Mouse (Mus musculus): ENCODE results near the gene Pex5l. TPM values are rescaled to one million over a fixed set of nuclear protein-coding genes. Genes with fewer than 3 reads are reported as not detected.

Pex5l gene
- polyA plus RNA-seq, 1 experiment from 2014 or later = 0.45 TPM

DNA sequence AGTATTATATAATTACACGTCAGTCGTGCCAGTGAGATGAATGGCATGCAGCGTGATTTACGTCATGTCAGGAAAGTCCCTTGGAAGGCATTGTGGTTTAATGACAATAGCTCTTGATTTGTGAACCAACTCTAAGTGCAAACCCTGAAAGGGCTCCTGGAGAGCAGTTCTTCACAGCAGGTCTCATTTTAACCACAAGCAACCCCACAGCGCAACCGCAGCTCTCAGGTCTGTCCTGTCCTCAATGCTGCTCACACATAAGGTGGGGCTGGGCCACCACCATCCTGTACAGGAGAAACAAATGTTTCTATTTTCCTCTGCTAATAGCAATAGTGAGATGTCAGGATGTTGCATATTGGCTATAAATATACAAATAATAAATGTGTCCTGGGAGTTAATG, 163.8 kb downstream of the Pex5l start:
- Histone ChIP-seq H3K9ac (no peak overlapping the region), H3K4me3 (replicated peaks) (no peak overlapping the region), H3K27ac (no peak overlapping the region), H3K4me1 (no peaks in the 10 kb centered on the region), H3K4me2 (no peak overlapping the region), H3K9me3 (replicated peaks) (no peaks in the 10 kb centered on the region), H3K27me3 (no peaks in the 10 kb centered on the region), H3K36me3 (no peaks in the 10 kb centered on the region)
- 69% methylated on average over 6 of the region's 6 CpGs for WGBS
- ATAC-seq (replicated peaks; ENCODE audit: low FRiP score) = no peak

DNA sequence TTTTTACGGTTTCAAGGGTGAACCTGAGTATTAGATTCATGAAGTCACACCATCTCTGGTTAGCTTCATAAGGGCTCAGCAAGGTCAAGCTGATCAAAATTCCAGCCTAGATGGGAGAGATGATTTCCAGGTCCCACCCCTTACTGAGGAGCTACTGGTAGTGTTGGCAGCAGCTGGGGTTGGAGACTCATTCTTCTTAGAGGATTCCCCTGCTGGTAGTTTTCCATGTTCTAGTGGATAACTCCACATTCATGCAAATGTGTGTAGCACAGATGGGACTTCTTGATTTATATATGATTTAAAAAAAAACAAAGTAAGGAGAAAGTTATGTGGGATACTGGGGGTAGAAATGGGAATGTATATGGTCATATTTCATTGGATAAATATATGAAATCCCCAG, 172.8 kb downstream of the Pex5l start:
- Histone ChIP-seq H3K27ac (no peak overlapping the region), H3K4me1 (no peaks in the 10 kb centered on the region), H3K36me3 (no peaks in the 10 kb centered on the region), H3K27me3 (no peaks in the 10 kb centered on the region), H3K4me2 (no peak overlapping the region), H3K4me3 (replicated peaks) (no peak overlapping the region), H3K9me3 (replicated peaks) (0 out of 2 replicates have a peak, but pooled peaks cover 4% of the 10 kb centered on the region), H3K9ac (no peak overlapping the region)
- ATAC-seq (replicated peaks; ENCODE audit: low FRiP score) = no peak
- 93% methylated on average over 1 of the region's 1 CpGs for WGBS

DNA sequence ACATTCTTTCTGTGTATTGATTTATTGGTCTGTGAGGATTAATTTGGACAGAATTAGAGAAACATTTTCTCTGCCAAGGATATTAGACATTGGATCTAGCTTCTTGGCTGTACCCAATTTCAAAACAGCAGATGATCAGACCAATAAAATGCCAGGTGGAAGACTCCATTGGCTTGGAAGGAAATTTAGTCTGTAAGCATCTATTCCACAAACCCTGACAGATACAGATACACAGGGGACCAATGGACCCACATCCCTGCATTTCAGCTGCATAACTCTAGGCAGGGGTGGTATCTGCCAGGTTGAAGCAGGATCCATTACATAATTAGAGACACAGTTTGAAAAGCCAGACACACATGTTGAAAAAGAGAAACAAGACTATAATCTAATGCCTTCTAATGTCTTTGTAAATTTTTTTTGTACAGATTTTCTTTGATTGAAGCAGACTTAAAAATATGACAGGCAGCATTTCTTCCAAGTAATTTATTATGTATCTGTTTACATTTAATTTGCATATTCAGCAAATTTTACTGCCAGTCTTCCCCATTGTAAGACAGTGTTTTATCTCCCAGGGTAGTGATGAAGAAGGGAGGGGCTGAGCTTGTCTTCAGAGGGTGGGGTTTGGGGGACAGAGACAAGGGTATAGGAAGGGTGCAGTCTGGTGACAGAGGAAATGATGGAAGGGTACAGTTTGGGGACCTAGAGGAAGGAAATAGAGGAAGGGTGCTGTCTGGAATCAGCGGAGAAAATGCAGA, 174.2 kb downstream of the Pex5l start:
- no peaks in the 10 kb centered on the region for H3K27me3 ChIP-seq
- no peak overlapping the region for H3K9ac ChIP-seq
- ATAC-seq (replicated peaks; ENCODE audit: low FRiP score) = no peak
- no peaks in the 10 kb centered on the region for H3K4me1 ChIP-seq
- H3K27ac ChIP-seq = no peak overlapping the region
- H3K9me3 ChIP-seq (replicated peaks) = 0 out of 2 replicates have a peak, but pooled peaks cover 4% of the 10 kb centered on the region
- H3K4me2 ChIP-seq = no peak overlapping the region
- no peak overlapping the region for H3K4me3 ChIP-seq (replicated peaks)
- 81% methylated on average over 1 of the region's 1 CpGs for WGBS
- no peaks in the 10 kb centered on the region for H3K36me3 ChIP-seq

DNA sequence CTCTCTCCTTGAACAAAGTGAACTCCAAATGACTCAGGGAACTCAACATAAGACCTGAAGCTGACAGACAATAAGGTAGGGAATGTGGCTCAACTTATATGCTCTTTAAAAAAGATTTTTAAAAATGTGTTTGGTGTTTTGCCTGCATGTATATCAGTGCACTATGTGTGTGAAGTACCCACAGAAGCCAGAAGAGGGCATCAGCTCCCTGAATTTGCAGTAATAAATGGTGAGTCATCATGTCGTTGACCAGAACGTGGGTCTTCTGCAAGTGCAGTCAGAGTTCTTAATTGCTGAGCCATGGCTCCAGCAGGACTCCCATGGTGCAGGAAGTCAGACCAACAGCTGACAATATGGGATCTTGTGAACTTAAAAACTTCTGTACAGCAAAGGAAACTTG, 177.5 kb downstream of the Pex5l start:
- Histone ChIP-seq H3K4me3 (replicated peaks) (no peak overlapping the region), H3K9me3 (replicated peaks) (no peaks in the 10 kb centered on the region), H3K27me3 (no peaks in the 10 kb centered on the region), H3K9ac (no peak overlapping the region), H3K4me1 (no peaks in the 10 kb centered on the region), H3K4me2 (no peak overlapping the region), H3K36me3 (no peaks in the 10 kb centered on the region), H3K27ac (no peak overlapping the region)
- no peak for ATAC-seq (replicated peaks; ENCODE audit: low FRiP score)
- 1% methylated on average over 2 of the region's 2 CpGs for WGBS

- no peak overlapping the region for H3K9ac ChIP-seq
- H3K4me1 ChIP-seq = no peaks in the 10 kb centered on the region
- no peaks in the 10 kb centered on the region for H3K27me3 ChIP-seq
- no peaks in the 10 kb centered on the region for H3K36me3 ChIP-seq
- 67% methylated on average over 3 of the region's 3 CpGs for WGBS
- no peak overlapping the region for H3K27ac ChIP-seq
- no peak overlapping the region for H3K4me3 ChIP-seq (replicated peaks)
- H3K4me2 ChIP-seq = no peak overlapping the region
- no peaks in the 10 kb centered on the region for H3K9me3 ChIP-seq (replicated peaks)
- ATAC-seq (replicated peaks; ENCODE audit: low FRiP score) = no peak
These were observed 181.6 kb downstream of the Pex5l start for GRCm38 (mm10) chr3:32961494-32961893.

DNA sequence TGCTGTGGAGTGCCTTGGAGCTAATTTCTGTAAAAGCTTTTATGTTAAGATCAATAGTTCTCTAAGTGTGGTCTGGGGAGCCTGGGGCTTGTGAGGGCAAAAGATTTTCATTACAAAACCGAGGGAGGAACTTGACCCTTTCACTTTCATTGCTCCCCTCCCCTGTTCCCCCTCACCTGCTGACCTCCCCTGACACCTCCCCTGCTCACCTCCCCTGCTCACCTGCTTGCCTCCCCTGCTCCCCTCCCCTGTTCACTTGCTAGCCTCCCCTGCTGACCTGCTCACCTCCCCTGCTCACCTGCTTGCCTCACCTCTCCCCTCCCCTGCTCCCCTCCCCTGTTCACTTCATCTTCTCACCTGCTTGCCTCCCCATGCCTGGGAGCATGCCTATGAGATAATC, 191.7 kb downstream of the Pex5l start:
- Histone ChIP-seq H3K9ac (no peak overlapping the region), H3K9me3 (replicated peaks) (no peaks in the 10 kb centered on the region), H3K4me1 (no peaks in the 10 kb centered on the region), H3K27ac (no peak overlapping the region), H3K27me3 (no peaks in the 10 kb centered on the region), H3K36me3 (no peaks in the 10 kb centered on the region), H3K4me3 (replicated peaks) (no peak overlapping the region), H3K4me2 (no peak overlapping the region)
- WGBS = 0% methylated on average over 1 of the region's 1 CpGs
- no peak for ATAC-seq (replicated peaks; ENCODE audit: low FRiP score)

DNA sequence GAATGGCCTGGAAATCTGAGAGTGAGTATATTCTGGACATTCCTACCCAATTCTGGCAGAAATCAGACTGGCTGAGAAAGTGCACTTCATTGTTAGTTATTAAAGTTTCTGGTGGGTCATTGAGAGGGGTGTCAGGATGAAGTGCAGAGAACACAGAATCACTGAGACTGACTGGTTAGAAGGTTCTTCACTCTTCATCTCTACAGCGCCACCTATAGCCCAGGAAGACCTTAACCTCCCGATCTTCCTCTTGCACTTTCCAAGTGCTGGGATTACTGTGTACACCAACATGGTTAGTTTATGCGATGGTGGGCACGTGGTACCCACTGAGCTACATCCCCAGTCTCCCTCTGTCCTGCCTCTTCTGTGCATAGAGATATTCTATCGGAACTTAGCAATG, 195.6 kb downstream of the Pex5l start:
- H3K27me3 ChIP-seq = no peaks in the 10 kb centered on the region
- no peak overlapping the region for H3K4me2 ChIP-seq
- no peaks in the 10 kb centered on the region for H3K36me3 ChIP-seq
- no peak overlapping the region for H3K27ac ChIP-seq
- 87% methylated on average over 5 of the region's 5 CpGs for WGBS
- no peak for ATAC-seq (replicated peaks; ENCODE audit: low FRiP score)
- no peaks in the 10 kb centered on the region for H3K9me3 ChIP-seq (replicated peaks)
- no peaks in the 10 kb centered on the region for H3K4me1 ChIP-seq
- H3K4me3 ChIP-seq (replicated peaks) = no peak overlapping the region
- no peak overlapping the region for H3K9ac ChIP-seq

DNA sequence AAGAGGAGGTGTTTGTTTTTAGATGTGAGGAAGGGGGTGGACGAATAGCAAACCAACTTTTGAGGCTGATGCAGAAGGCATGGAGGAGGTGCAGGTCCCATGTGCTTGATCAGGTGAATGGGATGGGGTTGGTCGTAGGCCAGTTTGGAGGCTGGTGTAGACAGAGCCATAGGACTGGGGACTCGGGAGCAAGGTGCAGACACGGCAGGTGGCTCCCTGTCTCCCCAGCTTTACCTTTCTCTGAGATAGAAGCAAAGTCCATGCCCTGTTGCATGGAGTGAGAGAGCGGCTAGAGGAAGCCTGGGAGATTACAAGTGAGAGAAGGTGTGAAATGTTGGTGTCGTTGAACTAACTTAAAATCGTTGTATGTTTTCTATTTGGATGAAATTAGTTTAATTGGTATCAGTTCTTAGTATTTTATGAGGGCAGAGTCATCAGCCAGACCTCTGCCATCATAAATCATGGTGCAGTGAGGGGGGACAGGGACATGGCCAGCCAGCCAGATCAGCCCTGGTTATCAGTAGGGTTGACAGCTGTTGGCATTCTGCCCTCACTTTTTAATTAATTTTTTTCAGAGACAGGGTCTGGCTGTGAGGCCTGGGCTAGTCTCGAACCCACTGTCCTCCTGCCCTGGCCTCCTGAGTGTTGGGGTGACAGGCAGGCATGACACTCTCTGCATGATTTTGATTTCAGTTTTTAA, 203.1 kb downstream of the Pex5l start:
- H3K9ac ChIP-seq = no peak overlapping the region
- no peak overlapping the region for H3K4me2 ChIP-seq
- no peak overlapping the region for H3K27ac ChIP-seq
- 0 out of 2 replicates have a peak, but pooled peaks have one; percentile 54 for ATAC-seq (replicated peaks; ENCODE audit: low FRiP score)
- no peaks in the 10 kb centered on the region for H3K4me1 ChIP-seq
- H3K27me3 ChIP-seq = no peaks in the 10 kb centered on the region
- no peak overlapping the region for H3K4me3 ChIP-seq (replicated peaks)
- H3K9me3 ChIP-seq (replicated peaks) = no peaks in the 10 kb centered on the region
- WGBS = 59% methylated on average over 8 of the region's 8 CpGs
- H3K36me3 ChIP-seq = no peaks in the 10 kb centered on the region

DNA sequence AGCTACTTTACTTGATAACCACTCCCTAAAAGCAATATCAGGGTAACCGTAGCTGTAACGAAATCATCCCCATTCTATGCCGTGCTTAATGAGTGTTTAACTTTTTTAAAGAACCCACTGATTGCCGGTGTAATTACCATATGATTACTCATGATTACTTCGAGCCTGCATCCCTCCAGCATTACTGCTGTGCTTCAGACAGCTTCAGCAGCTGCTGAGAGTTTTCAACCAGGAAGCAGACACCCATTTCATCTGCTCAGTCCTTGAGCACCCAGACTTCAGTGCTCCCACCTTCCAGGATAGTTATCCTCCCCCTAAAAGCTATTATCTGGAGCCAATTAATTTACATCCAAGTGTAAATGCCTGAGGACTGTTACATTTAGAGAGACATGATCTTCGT, 218.9 kb downstream of the Pex5l start:
- Histone ChIP-seq H3K9ac (no peak overlapping the region), H3K9me3 (replicated peaks) (no peaks in the 10 kb centered on the region), H3K4me1 (no peaks in the 10 kb centered on the region), H3K36me3 (peaks cover 29% of the 10 kb centered on the region), H3K27me3 (no peaks in the 10 kb centered on the region), H3K27ac (no peak overlapping the region), H3K4me3 (replicated peaks) (no peak overlapping the region), H3K4me2 (no peak overlapping the region)
- ATAC-seq (replicated peaks; ENCODE audit: low FRiP score) = no peak
- WGBS = 82% methylated on average over 6 of the region's 6 CpGs

DNA sequence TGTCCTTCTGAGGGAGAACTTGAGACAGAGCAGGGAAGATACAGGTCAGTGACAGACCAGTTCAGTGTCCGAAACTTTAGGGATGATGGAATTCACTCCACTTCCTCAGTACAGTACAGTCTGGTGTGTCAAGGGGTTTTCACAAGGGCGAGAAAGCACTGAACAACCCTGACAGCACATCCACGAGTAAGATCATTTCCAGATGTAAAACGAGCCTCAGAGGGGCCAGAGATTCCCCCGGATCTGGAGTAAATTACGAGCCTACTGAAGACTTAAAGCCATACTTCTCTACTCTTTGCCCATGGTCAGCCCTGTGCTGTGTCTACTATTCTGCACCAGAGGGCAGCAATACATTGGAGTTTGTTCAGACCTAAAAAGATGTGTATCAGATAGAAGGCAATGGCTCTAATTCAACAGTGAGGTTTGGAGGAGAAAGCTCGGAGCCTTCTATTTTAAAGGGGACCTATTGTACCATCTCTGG, 232.9 kb downstream of the Pex5l start:
- 0 out of 2 replicates have a peak, but pooled peaks have one; percentile 58 for ATAC-seq (replicated peaks; ENCODE audit: low FRiP score)
- no peaks in the 10 kb centered on the region for H3K9me3 ChIP-seq (replicated peaks)
- H3K27me3 ChIP-seq = no peaks in the 10 kb centered on the region
- no peak overlapping the region for H3K4me2 ChIP-seq
- no peak overlapping the region for H3K9ac ChIP-seq
- H3K36me3 ChIP-seq = peaks cover 11% of the 10 kb centered on the region
- H3K4me3 ChIP-seq (replicated peaks) = no peak overlapping the region
- no peak overlapping the region for H3K27ac ChIP-seq
- 37% methylated on average over 7 of the region's 7 CpGs for WGBS
- H3K4me1 ChIP-seq = no peaks in the 10 kb centered on the region

GRCm38 (mm10) chr3:32908400-32908799, 234.6 kb downstream of the Pex5l start:
- no peak overlapping the region for H3K4me2 ChIP-seq
- H3K9ac ChIP-seq = no peak overlapping the region
- H3K36me3 ChIP-seq = no peaks in the 10 kb centered on the region
- H3K27me3 ChIP-seq = no peaks in the 10 kb centered on the region
- 85% methylated on average over 3 of the region's 3 CpGs for WGBS
- no peak overlapping the region for H3K4me3 ChIP-seq (replicated peaks)
- H3K4me1 ChIP-seq = no peaks in the 10 kb centered on the region
- H3K27ac ChIP-seq = no peak overlapping the region
- ATAC-seq (replicated peaks; ENCODE audit: low FRiP score) = no peak
- H3K9me3 ChIP-seq (replicated peaks) = no peaks in the 10 kb centered on the region

- Histone ChIP-seq H3K27ac (no peak overlapping the region), H3K4me3 (replicated peaks) (no peak overlapping the region), H3K36me3 (no peaks in the 10 kb centered on the region), H3K27me3 (no peaks in the 10 kb centered on the region), H3K4me1 (no peaks in the 10 kb centered on the region), H3K9ac (no peak overlapping the region), H3K4me2 (no peak overlapping the region), H3K9me3 (replicated peaks) (no peaks in the 10 kb centered on the region)
- 77% methylated on average over 8 of the region's 8 CpGs for WGBS
- no peak for ATAC-seq (replicated peaks; ENCODE audit: low FRiP score)
These were observed 236.9 kb downstream of the Pex5l start for GRCm38 (mm10) chr3:32905850-32906779.

Data from kidney, embryonic 15.5 days (tissue).